Mouse (Mus musculus) cerebellum, adult 2 months (tissue): ENCODE results near the gene Tmem132b.

Experiments used
- CTCF ChIP-seq: fragments of 200-500 bp; IDR thresholded peaks from 2 replicates; pipeline ENCODE4 v1.5.1; 2011; ENCODE audit warnings: low read depth, mild to moderate bottlenecking, control low read depth, low read length, moderate library complexity, borderline replicate concordance; ENCODE audit not compliant: insufficient read depth
- POLR2A ChIP-seq: fragments of 200-500 bp; IDR thresholded peaks from 2 replicates; pipeline ENCODE4 v1.6.1; 2011; ENCODE audit warnings: low read length, control low read depth, borderline replicate concordance; ENCODE audit not compliant: insufficient read depth

DNA sequence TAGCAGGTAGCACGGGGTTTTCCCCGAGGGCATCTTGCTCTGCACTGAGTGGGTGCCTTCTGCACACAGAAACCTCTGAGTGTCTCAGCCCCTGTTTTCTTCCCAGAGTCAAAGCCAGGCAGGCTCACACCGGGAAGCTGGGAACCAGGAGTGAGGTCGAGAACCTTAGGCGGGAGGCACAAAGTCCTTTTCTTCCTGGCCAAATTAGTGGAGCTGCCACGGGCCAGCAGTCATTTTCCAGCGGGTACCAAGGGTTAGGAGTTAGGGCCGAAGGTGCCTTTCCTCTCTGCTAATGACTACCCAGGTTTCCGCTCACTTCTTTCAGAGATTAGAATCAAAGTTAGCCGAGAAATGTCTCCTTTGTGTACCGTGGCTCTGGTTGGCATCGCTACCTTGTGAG lies 75.6 kb downstream of the Tmem132b start:
- TF ChIP-seq CTCF (no peak), POLR2A (no peak)
